ENCODE assay signal across 9 mouse cellular contexts in the genomic region with DNA sequence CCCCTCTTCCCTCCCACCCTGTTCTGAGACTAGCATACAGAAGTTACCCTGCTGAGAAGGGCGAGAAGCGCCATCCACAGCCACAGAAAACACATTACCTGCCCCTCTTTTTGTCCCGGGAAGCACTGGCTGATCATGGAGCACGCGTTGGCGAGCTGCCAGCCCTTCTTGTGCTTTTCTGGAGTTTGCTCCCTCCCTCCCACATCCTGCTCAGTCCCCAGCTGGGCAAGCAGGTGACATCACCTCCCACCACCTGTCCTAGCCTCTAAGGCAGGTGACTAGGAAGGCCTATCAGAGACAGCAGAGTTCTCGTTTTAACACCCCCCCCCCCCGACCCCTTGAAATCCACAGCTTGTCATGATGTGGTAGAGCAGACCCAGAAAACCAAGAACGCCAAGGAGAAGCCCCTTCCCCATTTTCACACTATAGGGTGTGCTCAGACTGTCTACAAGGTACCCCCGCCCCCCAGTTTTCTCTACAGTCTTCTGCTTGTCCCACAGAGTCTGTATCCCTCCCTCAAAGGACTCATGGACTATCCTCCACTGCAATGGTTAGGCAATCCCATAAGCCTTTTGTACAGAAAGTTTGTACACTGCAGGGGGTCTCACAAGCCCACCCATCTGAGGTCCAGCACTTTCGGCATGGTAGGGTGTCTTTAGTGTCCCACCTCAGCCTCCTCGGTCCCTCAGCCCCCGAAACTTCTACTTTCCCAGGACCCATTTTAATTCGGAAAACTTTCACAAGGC. TPM values are rescaled to one million over a fixed set of nuclear protein-coding genes. Genes with fewer than 3 reads are reported as not detected.
DNase-seq lines count a peak whose midpoint lies in the region; ATAC-seq lines count a peak whose summit lies in the region.
"Had no signal": no experiment of that assay in that cellular context is flagged by ENCODE, and none has a peak within 500 bp of the region (broad histone marks: within the 10 kb centered on the region; RNA-seq: fewer than 3 reads in every experiment).

No protein-coding gene starts in this region.

- H3K27me3 ChIP-seq in embryonic facial prominence, embryonic 13.5 days: no peaks in the 10 kb centered on the region
- no peaks in the 10 kb centered on the region for H3K27me3 ChIP-seq in liver, embryonic 13.5 days
- H3K27me3 ChIP-seq: midbrain, embryonic 12.5 days had no signal

- no peak overlapping the region for H3K9ac ChIP-seq in embryonic facial prominence, embryonic 13.5 days
- no peak overlapping the region for H3K9ac ChIP-seq in liver, embryonic 13.5 days
- H3K9ac ChIP-seq: midbrain, embryonic 12.5 days had no signal

- H3K4me3 ChIP-seq in embryonic facial prominence, embryonic 13.5 days: no peak overlapping the region
- no peak overlapping the region for H3K4me3 ChIP-seq in liver, embryonic 13.5 days (replicated peaks)
- H3K4me3 ChIP-seq: midbrain, embryonic 12.5 days had no signal

- intact Hi-C loops in heart, postnatal 10 days (cut with DNase I): no loop called here

- H3K36me3 ChIP-seq in embryonic facial prominence, embryonic 13.5 days: peaks cover 12% of the 10 kb centered on the region; the same call in 1 of the 2 replicates
- H3K36me3 ChIP-seq in liver, embryonic 13.5 days: no peaks in the 10 kb centered on the region

- H3K4me1 ChIP-seq in embryonic facial prominence, embryonic 13.5 days: no peaks in the 10 kb centered on the region
- peaks cover 16% of the 10 kb centered on the region for H3K4me1 ChIP-seq in liver, embryonic 13.5 days (replicated peaks)
- H3K4me1 ChIP-seq: midbrain, embryonic 12.5 days had no signal

- peak; percentile 50; the same call in 1 of the 2 replicates for ATAC-seq in embryonic facial prominence, embryonic 13.5 days (ENCODE audit: insufficient number of reproducible peaks, insufficient read depth, low FRiP score, low TSS enrichment, low read depth)
- ATAC-seq in liver, embryonic 13.5 days (ENCODE audit: low read depth): 0 out of 2 replicates have a peak, but pooled peaks have one; percentile 45

- WGBS in embryonic facial prominence, embryonic 13.5 days: 61% methylated on average over 14 of the region's 14 CpGs
- WGBS in liver, embryonic 13.5 days (ENCODE audit: insufficient replicate concordance): 65% methylated on average over 14 of the region's 14 CpGs

- peak; percentile 69 for DNase-seq in testis, postnatal 10 days (ENCODE audit: low spot score)
- DNase-seq in testis, postnatal 14 days (ENCODE audit: low spot score): no peak
- no peak for DNase-seq in liver, embryonic 13.5 days
- peak; percentile 60 for DNase-seq in yolk sac, embryonic 10.5 days (ENCODE audit: low spot score)
- DNase-seq in thymus, postnatal 10 days (ENCODE audit: low spot score in 2 of 2): no peak
- no peak for DNase-seq in ovary, postnatal 10 days (ENCODE audit: low spot score)
- DNase-seq in heart, postnatal 10 days: no peak

- 0 out of 2 replicates have a peak overlapping the region, but pooled peaks have one; percentile 5 for H3K4me2 ChIP-seq in embryonic facial prominence, embryonic 13.5 days
- H3K4me2 ChIP-seq in liver, embryonic 13.5 days: no peak overlapping the region
- H3K4me2 ChIP-seq: midbrain, embryonic 12.5 days had no signal

- H3K27ac ChIP-seq in embryonic facial prominence, embryonic 13.5 days: no peak overlapping the region
- H3K27ac ChIP-seq in liver, embryonic 13.5 days: no peak overlapping the region
- H3K27ac ChIP-seq: midbrain, embryonic 12.5 days had no signal

- no peaks in the 10 kb centered on the region for H3K9me3 ChIP-seq in embryonic facial prominence, embryonic 13.5 days
- no peaks in the 10 kb centered on the region for H3K9me3 ChIP-seq in liver, embryonic 13.5 days (replicated peaks)
- H3K9me3 ChIP-seq: midbrain, embryonic 12.5 days had no signal

RNA-seq across cellular contexts. Expression of a gene that starts 11.2 kb away (rescaled TPM):
- polyA plus RNA-seq in embryonic facial prominence, embryonic 13.5 days (2015; fragmentation: Nextera tagmentation; extraction: Ambion mirVana): 17.7 and 22.4 TPM in 2 replicates
- 1.7 TPM in 2 replicates for polyA plus RNA-seq in liver, embryonic 13.5 days (2015; fragmentation: Nextera tagmentation; extraction: Ambion mirVana)
- 1 to 10 TPM; 1.4 to 1.7 TPM for total RNA-seq in heart, postnatal 10 days (2021)

RNA-seq across cellular contexts. Expression of a gene that starts 11.3 kb away (rescaled TPM):
- polyA plus RNA-seq in embryonic facial prominence, embryonic 13.5 days (2015; fragmentation: Nextera tagmentation; extraction: Ambion mirVana): 73.1 and 75.9 TPM in 2 replicates
- polyA plus RNA-seq in liver, embryonic 13.5 days (2015; fragmentation: Nextera tagmentation; extraction: Ambion mirVana): 8.3 and 9.1 TPM in 2 replicates
- total RNA-seq in heart, postnatal 10 days (2021): 10 to 100 TPM in 1 of 2 experiments, 1 to 10 TPM in 1; 9.4 to 10.6 TPM

RNA-seq across cellular contexts. Expression of a gene that starts 17.5 kb away (rescaled TPM):
- not detected in 2 replicates for polyA plus RNA-seq in embryonic facial prominence, embryonic 13.5 days (2015; fragmentation: Nextera tagmentation; extraction: Ambion mirVana)
- 0.25 TPM in 1 of 2 replicates, not detected in the other for polyA plus RNA-seq in liver, embryonic 13.5 days (2015; fragmentation: Nextera tagmentation; extraction: Ambion mirVana)
- not detected for total RNA-seq in heart, postnatal 10 days (2021)
- polyA plus RNA-seq: midbrain, embryonic 12.5 days had no signal

RNA-seq across cellular contexts. Expression of a gene that starts 22.9 kb away (rescaled TPM):
- polyA plus RNA-seq in embryonic facial prominence, embryonic 13.5 days (2015; fragmentation: Nextera tagmentation; extraction: Ambion mirVana): 28.5 and 28.7 TPM in 2 replicates
- 8.9 and 10.1 TPM in 2 replicates for polyA plus RNA-seq in liver, embryonic 13.5 days (2015; fragmentation: Nextera tagmentation; extraction: Ambion mirVana)
- total RNA-seq in heart, postnatal 10 days (2021): 10 to 100 TPM; 17.4 to 19.0 TPM

RNA-seq across cellular contexts. Expression of a gene that starts 25.4 kb away (rescaled TPM):
- 37.7 and 40.1 TPM in 2 replicates for polyA plus RNA-seq in embryonic facial prominence, embryonic 13.5 days (2015; fragmentation: Nextera tagmentation; extraction: Ambion mirVana)
- polyA plus RNA-seq in liver, embryonic 13.5 days (2015; fragmentation: Nextera tagmentation; extraction: Ambion mirVana): 13.3 and 15.2 TPM in 2 replicates
- total RNA-seq in heart, postnatal 10 days (2021): 10 to 100 TPM; 31.0 to 33.4 TPM

Comparison
In these comparisons a context has a peak if more than half of its experiments do, and no peak if none do; other contexts are left out.
1. DNase-seq: peak in testis, postnatal 10 days (single experiment) and yolk sac, embryonic 10.5 days (single experiment); none in testis, postnatal 14 days (single experiment), liver, embryonic 13.5 days (single experiment), thymus, postnatal 10 days (0 of 2), ovary, postnatal 10 days (single experiment) and heart, postnatal 10 days (0 of 2).